Mouse (Mus musculus) thymus, adult 2 months (tissue): ENCODE measurements around the gene Spn. TPM values are rescaled to one million over a fixed set of nuclear protein-coding genes. Genes with fewer than 3 reads are reported as not detected.
"Not testable (repeated sequence)": the region's sequence is repeated elsewhere in the genome, so short reads cannot be mapped to it uniquely, and the experiment has no call there.

Source experiments
- DNase-seq: peaks from one replicate; pipeline ENCODE4 v3.0.0; 2021
- H3K27ac ChIP-seq: fragments of 200-500 bp; 2 replicates; pipeline ENCODE4 v1.5.1; 2012; ENCODE audit warnings: low read length, control low read depth; ENCODE audit not compliant: control insufficient read depth, insufficient read depth
- H3K27me3 ChIP-seq: fragments of 200-500 bp; 2 replicates; pipeline ENCODE4 v1.6.1; 2012; ENCODE audit warnings: mild to moderate bottlenecking, low read length, moderate library complexity, mixed read lengths; ENCODE audit not compliant: control insufficient read depth, insufficient read depth
- H3K36me3 ChIP-seq: fragments of 200-500 bp; 2 replicates; pipeline ENCODE4 v1.6.1; 2012; ENCODE audit warnings: mild to moderate bottlenecking, low read length, moderate library complexity; ENCODE audit not compliant: control insufficient read depth, insufficient read depth
- H3K4me1 ChIP-seq: fragments of 200-500 bp; replicated peaks from 2 replicates; pipeline ENCODE4 v1.6.1; 2012; ENCODE audit warnings: low read length; ENCODE audit not compliant: control insufficient read depth, insufficient read depth
- H3K4me3 ChIP-seq: fragments of 200-500 bp; 2 replicates; pipeline ENCODE4 v1.5.1; 2012; ENCODE audit warnings: mild to moderate bottlenecking, low read length, control low read depth, moderate library complexity; ENCODE audit not compliant: control insufficient read depth, insufficient read depth
- CTCF ChIP-seq: fragments of 200-500 bp; IDR thresholded peaks from 2 replicates; pipeline ENCODE4 v1.5.1; 2012; ENCODE audit warnings: mild to moderate bottlenecking, control low read depth, low read length, moderate library complexity, borderline replicate concordance; ENCODE audit not compliant: control insufficient read depth, poor library complexity, insufficient read depth; ENCODE audit errors: extremely low read depth
- POLR2A ChIP-seq: fragments of 200-500 bp; IDR thresholded peaks from 2 replicates; pipeline ENCODE4 v1.6.1; 2012; ENCODE audit warnings: mild to moderate bottlenecking, low read length, control low read depth, moderate library complexity; ENCODE audit not compliant: control insufficient read depth, poor library complexity, insufficient read depth; ENCODE audit errors: extremely low read depth
- WGBS: fragments of 180-500 bp; shearing (Covaris S2); methylation state at CpG from one replicate; pipeline ENCODE4 v1.1.7; 2018; 5-methylcytosine and 5-hydroxymethylcytosine counted together
- polyA plus RNA-seq: library from polyadenylated mRNA; depleted of rRNA; stranded (reverse); fragments of >200 nt; gene quantifications from 2 replicates; pipeline ENCODE4 v1.2.3, GENCODE M21; 2012; rRNA removed

Gene Spn
- 135 and 157 TPM in 2 replicates for polyA plus RNA-seq

DNA sequence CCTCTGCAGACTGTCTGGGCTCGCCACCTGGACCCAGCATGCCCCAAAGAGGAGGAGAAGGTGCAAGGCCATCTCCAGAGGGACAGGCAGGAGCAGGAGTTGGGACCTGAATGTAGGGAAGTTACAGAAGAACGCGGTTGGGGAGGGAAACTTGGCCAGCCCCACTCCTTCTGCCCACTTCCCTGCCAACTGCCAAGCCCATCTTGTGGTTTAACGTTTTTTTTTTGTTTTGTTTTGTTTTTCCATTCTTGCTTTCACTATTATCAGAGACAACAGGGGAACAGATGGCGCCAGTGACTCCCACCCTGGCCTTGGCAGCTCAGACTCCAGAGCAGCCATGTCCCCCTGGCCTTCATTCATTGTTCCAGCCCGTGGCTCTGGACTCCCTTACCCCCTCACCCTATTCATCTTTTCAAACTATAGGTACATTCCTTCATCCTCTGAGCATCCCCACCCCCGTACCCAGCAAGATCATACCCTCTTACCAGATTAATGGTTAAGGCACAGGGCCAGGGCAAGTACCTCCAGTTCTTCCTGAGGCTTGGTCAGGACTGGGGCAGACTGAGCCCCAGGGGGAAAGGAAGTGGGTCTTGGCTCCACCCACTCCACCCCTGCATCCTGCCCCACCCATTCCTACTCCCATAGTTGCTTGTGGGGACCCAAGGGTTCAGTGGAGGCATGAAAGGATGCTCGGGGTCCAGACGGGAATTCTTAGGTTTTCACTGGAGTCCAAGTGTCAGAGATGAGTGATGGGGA lies at the start of gene Spn:
TSS of gene Spn (minus strand) at position 562 of the 756 bp plus-strand sequence.
- Histone ChIP-seq H3K36me3 (no peaks in the 10 kb centered on the region), H3K4me1 (peaks cover 43% of the 10 kb centered on the region), H3K4me3 (peak within 1 kb of the TSS; percentile 76), H3K27ac (peak within 1 kb of the TSS; percentile 84), H3K27me3 (no peaks in the 10 kb centered on the region)
- peak; percentile 85 for DNase-seq
- WGBS: 2% methylated on average over 9 of the region's 9 CpGs
- no peak for TF ChIP-seq CTCF
- peak; percentile 66; the same call in 1 of the 2 replicates for TF ChIP-seq POLR2A

DNA sequence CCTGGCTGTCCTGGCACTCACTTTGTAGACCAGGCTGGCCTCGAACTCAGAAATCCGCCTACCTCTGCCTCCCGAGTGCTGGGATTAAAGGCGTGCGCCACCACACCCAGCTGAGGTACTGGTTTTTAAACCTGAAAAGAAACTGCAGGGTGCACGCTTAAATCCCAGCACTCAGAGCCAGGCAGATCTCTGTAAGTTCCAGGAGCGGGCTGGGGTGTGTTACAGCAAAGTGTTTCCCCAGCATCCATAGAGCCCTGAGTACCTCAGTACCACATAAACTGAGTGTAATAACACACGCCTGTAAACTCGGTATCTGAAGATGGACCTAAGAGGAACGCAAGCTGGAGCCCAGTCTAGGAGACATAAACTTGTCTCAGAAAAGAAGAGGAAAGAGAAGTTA lies 49.7 kb upstream of the Spn start:
- Histone ChIP-seq H3K27ac (no peak overlapping the region), H3K4me3 (no peak overlapping the region), H3K36me3 (peaks cover 4% of the 10 kb centered on the region; the same call in 1 of the 2 replicates), H3K27me3 (no peaks in the 10 kb centered on the region), H3K4me1 (peaks cover 25% of the 10 kb centered on the region)
- WGBS: 92% methylated on average over 10 of the region's 10 CpGs
- TF ChIP-seq CTCF (no peak), POLR2A (no peak)
- no peak for DNase-seq

DNA sequence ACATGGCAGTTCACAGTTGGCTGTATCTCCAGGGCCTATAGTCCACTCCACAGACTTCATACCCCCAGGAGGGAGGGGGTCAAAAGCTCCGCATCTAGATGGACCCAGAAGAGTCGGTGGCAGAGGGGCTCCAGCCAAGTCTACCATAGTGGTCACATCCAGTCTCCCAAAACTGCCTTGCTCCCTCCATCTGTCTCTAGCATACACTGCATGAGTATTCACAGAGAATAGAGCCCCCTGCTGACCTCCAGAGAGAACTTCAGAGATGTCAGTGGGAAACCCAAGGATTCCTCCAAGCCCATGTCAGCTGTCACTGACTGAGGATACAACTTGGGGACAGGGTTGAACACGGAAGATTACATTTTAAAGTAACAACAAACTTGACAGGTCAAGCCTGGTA lies 48.0 kb upstream of the Spn start:
- H3K27ac ChIP-seq: no peak overlapping the region
- H3K4me3 ChIP-seq: no peak overlapping the region
- no peaks in the 10 kb centered on the region for H3K27me3 ChIP-seq
- H3K4me1 ChIP-seq: peaks cover 30% of the 10 kb centered on the region
- TF ChIP-seq POLR2A (no peak), CTCF (no peak)
- peak; percentile 37 for DNase-seq
- WGBS: 78% methylated on average over 3 of the region's 3 CpGs
- H3K36me3 ChIP-seq: no peaks in the 10 kb centered on the region

DNA sequence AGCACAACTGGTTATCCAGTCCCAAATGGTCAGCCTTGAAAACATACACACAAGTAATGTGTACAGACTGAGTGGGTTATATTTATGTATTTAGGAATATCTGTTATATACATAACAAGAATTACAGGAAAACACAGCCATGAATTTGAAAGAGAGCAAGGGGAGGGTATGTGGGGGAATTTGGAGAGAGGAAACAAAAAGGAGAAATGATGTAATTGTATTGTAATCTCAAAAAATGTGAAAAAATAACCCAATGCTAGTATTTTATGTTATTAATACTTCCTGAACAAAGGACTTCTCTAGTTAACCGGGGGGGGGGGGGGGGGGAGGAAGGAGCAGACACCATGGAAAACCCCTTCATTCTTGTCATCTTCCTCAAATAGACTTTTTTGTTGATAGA lies 47.1 kb upstream of the Spn start:
- H3K27ac ChIP-seq: no peak overlapping the region
- TF ChIP-seq CTCF: no peak
- TF ChIP-seq POLR2A: no peak
- no peaks in the 10 kb centered on the region for H3K36me3 ChIP-seq
- H3K27me3 ChIP-seq: no peaks in the 10 kb centered on the region
- WGBS: 5% methylated on average over 1 of the region's 1 CpGs
- no peak overlapping the region for H3K4me3 ChIP-seq
- peaks cover 27% of the 10 kb centered on the region for H3K4me1 ChIP-seq
- DNase-seq: no peak

DNA sequence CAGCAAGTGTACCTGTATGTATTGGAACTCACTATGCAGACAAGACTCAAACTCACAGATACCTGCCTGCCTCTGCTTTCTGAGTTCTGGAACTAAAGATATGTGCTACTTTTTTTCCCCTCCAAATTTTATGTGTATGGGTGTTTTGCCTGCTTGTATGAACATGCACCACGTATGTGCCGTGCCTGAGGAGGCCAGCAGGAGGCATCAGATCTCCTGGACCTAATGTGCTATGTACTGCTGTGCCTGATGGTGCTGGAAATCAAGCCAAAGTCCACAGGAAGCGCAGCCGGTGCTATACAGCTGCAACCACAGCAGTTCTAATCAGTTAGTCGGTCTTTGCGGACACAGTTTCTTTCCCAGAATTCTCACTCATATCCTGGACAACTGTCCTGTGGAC lies 46.2 kb upstream of the Spn start:
- Histone ChIP-seq H3K27me3 (no peaks in the 10 kb centered on the region), H3K4me3 (no peak overlapping the region), H3K36me3 (no peaks in the 10 kb centered on the region), H3K4me1 (peaks cover 19% of the 10 kb centered on the region), H3K27ac (no peak overlapping the region)
- peak; percentile 34 for DNase-seq
- 87% methylated on average over 6 of the region's 6 CpGs for WGBS
- TF ChIP-seq CTCF (no peak), POLR2A (no peak)

DNA sequence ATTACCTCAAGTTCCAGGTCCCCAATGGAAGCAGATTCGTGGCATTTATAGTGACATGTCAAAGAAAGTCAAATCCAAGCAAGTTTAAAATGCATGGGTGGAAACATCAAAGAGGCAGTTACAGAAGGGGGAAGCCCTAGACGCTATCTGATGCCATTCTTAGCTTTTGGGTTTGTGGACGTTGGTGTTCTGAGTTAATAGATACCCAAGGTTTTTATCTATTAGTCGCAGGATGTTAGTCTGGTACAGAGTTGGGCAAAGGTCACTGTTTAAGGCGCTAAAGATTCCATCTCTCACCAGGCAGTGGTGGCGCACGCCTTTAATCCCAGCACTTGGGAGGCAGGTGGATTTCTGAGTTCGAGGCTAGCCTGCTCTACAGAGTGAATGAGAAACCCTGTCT lies 45.7 kb upstream of the Spn start:
- peaks cover 14% of the 10 kb centered on the region for H3K4me1 ChIP-seq
- TF ChIP-seq POLR2A (no peak), CTCF (no peak)
- WGBS: 87% methylated on average over 8 of the region's 8 CpGs
- no peak overlapping the region for H3K27ac ChIP-seq
- no peaks in the 10 kb centered on the region for H3K36me3 ChIP-seq
- DNase-seq: no peak
- H3K4me3 ChIP-seq: no peak overlapping the region
- no peaks in the 10 kb centered on the region for H3K27me3 ChIP-seq

DNA sequence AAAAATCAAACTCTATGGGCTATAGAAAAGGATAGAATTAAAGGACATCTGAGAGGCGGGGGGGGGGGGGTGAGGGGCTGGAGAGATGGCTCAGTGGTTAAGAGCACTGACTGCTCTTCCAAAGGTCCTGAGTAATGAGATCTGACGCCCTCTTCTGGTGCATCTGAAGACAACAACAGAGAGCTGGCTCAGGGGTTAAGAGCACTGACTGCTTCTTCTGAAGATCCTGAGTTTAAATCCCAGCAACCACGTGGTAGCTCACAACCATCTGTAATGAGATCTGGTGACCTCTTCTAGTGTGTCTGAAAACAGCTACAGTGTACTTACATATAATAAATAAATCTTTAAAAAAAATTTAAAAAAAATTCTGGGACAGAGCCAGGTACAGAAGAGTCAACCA lies 44.1 kb upstream of the Spn start:
- not testable (repeated sequence) for DNase-seq, H3K36me3 ChIP-seq, H3K27ac ChIP-seq, H3K4me3 ChIP-seq, H3K27me3 ChIP-seq
- H3K4me1 ChIP-seq: peaks cover 19% of the 10 kb centered on the region
- 52% methylated on average over 3 of the region's 3 CpGs for WGBS
